Mouse (Mus musculus): ENCODE results near the gene Skil. TPM values are rescaled to one million over a fixed set of nuclear protein-coding genes. Genes with fewer than 3 reads are reported as not detected.

Gene Skil
- polyA plus RNA-seq (2012; rRNA removed; ENCODE audit: low replicate concordance), result 2.4 and 3.7 TPM in 2 replicates

GRCm38 (mm10) chr3:31094531-31095178 is at the start of gene Skil:
Skil (plus strand) TSS chr3:31095058.

GRCm38 (mm10) chr3:31149706-31150105 is 54.8 kb downstream of the Skil start, which contains the start of gene Cldn11:
Cldn11 (plus strand) TSS chr3:31149920.

Other genes starting within 250 kb of the Skil start
- 15.5 and 39.5 TPM in 2 replicates for gene Gpr160, start 239.1 kb upstream of the Skil start, polyA plus RNA-seq (2012; rRNA removed; ENCODE audit: low replicate concordance)
- gene Phc3, start 125.6 kb upstream of the Skil start, polyA plus RNA-seq (2012; rRNA removed; ENCODE audit: low replicate concordance), result 8.0 and 14.0 TPM in 2 replicates
- gene Prkci, start 99.3 kb upstream of the Skil start, polyA plus RNA-seq (2012; rRNA removed; ENCODE audit: low replicate concordance), result 3.4 and 5.8 TPM in 2 replicates
- gene Cldn11, start 54.9 kb downstream of the Skil start, polyA plus RNA-seq (2012; rRNA removed; ENCODE audit: low replicate concordance), result 0.12 and 0.27 TPM in 2 replicates
- gene Slc7a14, start 215.3 kb downstream of the Skil start, polyA plus RNA-seq (2012; rRNA removed; ENCODE audit: low replicate concordance), result 0.01 and 0.20 TPM in 2 replicates